Mouse (Mus musculus): ENCODE data around the gene Cd302. TPM values are rescaled to one million over a fixed set of nuclear protein-coding genes. Genes with fewer than 3 reads are reported as not detected.

The Cd302 gene
- 100 to 1,000 TPM; 103 to 105 TPM for total RNA-seq (2023)

DNA sequence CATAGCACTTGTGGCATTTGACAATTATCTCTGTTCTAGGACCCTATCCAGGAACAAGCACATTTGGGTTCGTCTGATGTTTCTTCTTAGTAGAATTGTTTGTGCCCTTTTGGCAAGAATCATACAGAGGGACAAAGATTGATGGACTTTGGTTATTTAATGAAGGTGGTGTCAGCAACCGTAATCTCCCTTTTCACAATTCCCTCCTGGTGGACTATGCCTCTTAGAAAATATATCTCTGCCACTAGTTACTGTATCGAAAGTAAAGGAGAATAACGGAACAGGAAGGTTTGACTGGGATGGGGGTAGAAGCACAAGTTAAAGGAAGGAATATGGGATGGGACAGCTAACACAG, at the start of gene Cd302:
Gene Cd302 (minus strand): TSS at position 22 of the 355 bp plus-strand sequence.

GRCm38 (mm10) chr2:60209703-60210651, 74.3 kb downstream of the Cd302 start, which contains the start of the genes Baz2b and March7:
Gene Baz2b (minus strand): TSS chr2:60209839.
Gene March7 (plus strand): TSS chr2:60209887.

Other genes starting within 250 kb of the Cd302 start
- gene Baz2b, start 74.6 kb downstream of the Cd302 start, total RNA-seq (2023): 100 to 1,000 TPM; 134 to 141 TPM
- 100 to 1,000 TPM; 110 to 111 TPM for gene March7, start 74.6 kb downstream of the Cd302 start, total RNA-seq (2023)
- gene Ly75, start 98.8 kb upstream of the Cd302 start, total RNA-seq (2023): 1 to 10 TPM; 1.1 TPM